Mouse (Mus musculus) brain, embryonic 14.5 days (tissue): ENCODE data around the gene Mrpl35.

Experiments used
- CTCF ChIP-seq: fragments of 200-500 bp; IDR thresholded peaks from 2 replicates; pipeline ENCODE4 v1.5.1; 2012; ENCODE audit warnings: inconsistent platforms, mild to moderate bottlenecking, moderate library complexity, borderline replicate concordance; ENCODE audit not compliant: insufficient read depth, insufficient read length; ENCODE audit errors: extremely low read depth
- POLR2A ChIP-seq: fragments of 200-500 bp; IDR thresholded peaks from 2 replicates; pipeline ENCODE4 v1.6.1; 2012; ENCODE audit warnings: mild to moderate bottlenecking, inconsistent platforms, borderline replicate concordance; ENCODE audit not compliant: poor library complexity, insufficient read depth, insufficient read length, severe bottlenecking; ENCODE audit errors: extremely low read depth

- TF ChIP-seq CTCF: no peak
- no peak for TF ChIP-seq POLR2A
These were observed 3.7 kb downstream of the Mrpl35 start for GRCm38 (mm10) chr6:71823085-71823484.
